Mouse (Mus musculus) heart, adult 2 months (tissue): ENCODE measurements around the gene Parvg.

Experiments
- CTCF ChIP-seq: fragments of 200-600 bp; IDR thresholded peaks from 2 replicates; pipeline ENCODE4 v1.8.1; 2022; ENCODE audit warnings: antibody characterized with exemption, mild to moderate bottlenecking, moderate library complexity
- EP300 ChIP-seq: fragments of 200-500 bp; IDR thresholded peaks from 2 replicates; pipeline ENCODE4 v1.6.1; 2011; ENCODE audit warnings: low read depth, low read length, control low read depth; ENCODE audit not compliant: insufficient read depth
- POLR2A ChIP-seq: fragments of 200-500 bp; IDR thresholded peaks from 2 replicates; pipeline ENCODE4 v1.6.1; 2011; ENCODE audit warnings: mild to moderate bottlenecking, low read depth, low read length, control low read depth; ENCODE audit not compliant: insufficient read depth

DNA sequence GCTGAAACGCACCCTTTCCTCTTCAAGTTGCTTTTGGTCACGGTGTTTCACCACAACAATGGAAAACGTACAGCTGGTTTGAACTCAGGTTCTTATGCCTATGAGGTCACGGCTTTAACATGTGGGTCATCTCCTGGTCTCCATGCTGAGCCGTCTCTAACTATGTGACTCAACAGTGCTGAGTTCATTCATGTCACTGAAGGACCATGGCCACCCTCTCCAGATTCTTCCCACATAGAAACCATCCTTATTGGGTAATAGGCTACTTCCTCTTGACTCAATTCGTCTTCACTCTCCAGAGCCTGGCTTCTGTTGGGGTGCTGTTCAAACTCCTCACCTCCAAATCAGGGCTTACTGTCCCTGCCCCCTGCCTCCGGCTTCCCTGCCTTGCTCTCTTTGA, 27.5 kb downstream of the Parvg start:
- TF ChIP-seq EP300: no peak
- TF ChIP-seq POLR2A: no peak
- TF ChIP-seq CTCF: no peak
